Mouse (Mus musculus): Measurements from ENCODE around the gene Ablim1. TPM values are rescaled to one million over a fixed set of nuclear protein-coding genes. Genes with fewer than 3 reads are reported as not detected.

Ablim1 gene
- total RNA-seq, 2 experiments from 2014 or later = 489 to 510 TPM

GRCm38 (mm10) chr19:56984229-56984628 lies 330.5 kb downstream of the Ablim1 start:
- peak; percentile 66 to 71 for DNase-seq
- intact Hi-C loops (cut with DNase I) = no loop called here

- intact Hi-C loops (cut with DNase I) = no loop called here
- DNase-seq = peak; percentile 16 to 26
These were observed 331.0 kb downstream of the Ablim1 start for GRCm38 (mm10) chr19:56983757-56984156.

Other genes starting within 250 kb of the Ablim1 start
- gene Fam160b1, start 45.8 kb upstream of the Ablim1 start, total RNA-seq (2021) = 10 to 100 TPM; 14.8 to 14.9 TPM
- gene Trub1, start 138.0 kb upstream of the Ablim1 start, total RNA-seq (2021) = 1 to 10 TPM; 5.7 to 6.1 TPM